Mouse (Mus musculus) olfactory bulb, adult 2 months (tissue): ENCODE measurements around the gene Tbc1d10a.

Experiments
- CTCF ChIP-seq: fragments of 200-500 bp; IDR thresholded peaks from 2 replicates; pipeline ENCODE4 v1.5.1; 2012; ENCODE audit warnings: low read depth, mild to moderate bottlenecking, low read length, moderate library complexity; ENCODE audit not compliant: insufficient read depth
- POLR2A ChIP-seq: fragments of 200-500 bp; IDR thresholded peaks from 2 replicates; pipeline ENCODE4 v1.6.1; 2012; ENCODE audit warnings: mild to moderate bottlenecking, low read depth, low read length, moderate library complexity; ENCODE audit not compliant: insufficient read depth

- TF ChIP-seq CTCF (no peak), POLR2A (no peak)
Measured at GRCm38 (mm10) chr11:4158676-4159075, 27.9 kb upstream of the Tbc1d10a start.
